Mouse (Mus musculus) liver, adult 2 months (tissue): ENCODE measurements around the gene Muc20. TPM values are rescaled to one million over a fixed set of nuclear protein-coding genes. Genes with fewer than 3 reads are reported as not detected.

Experiments
- DNase-seq: peaks from one replicate; pipeline ENCODE4 v3.0.0-alpha.2; 2011; ENCODE audit warnings: low read depth, low spot score; ENCODE audit errors: extremely low read depth
- H3K27ac ChIP-seq: fragments of 200-500 bp; replicated peaks from 2 replicates; pipeline ENCODE4 v1.5.1; 2012; ENCODE audit warnings: low read depth, mild to moderate bottlenecking, control low read depth, inconsistent platforms, low read length; ENCODE audit not compliant: insufficient read depth
- H3K27me3 ChIP-seq: fragments of 200-500 bp; 2 replicates; pipeline ENCODE4 v1.6.1; 2012; ENCODE audit warnings: mild to moderate bottlenecking, moderate library complexity, low read length, inconsistent platforms; ENCODE audit not compliant: control insufficient read depth, insufficient read depth
- H3K36me3 ChIP-seq: fragments of 200-500 bp; 2 replicates; pipeline ENCODE4 v1.6.1; 2012; ENCODE audit warnings: low read length, inconsistent platforms; ENCODE audit not compliant: control insufficient read depth, insufficient read depth
- H3K4me1 ChIP-seq: fragments of 200-500 bp; 2 replicates; pipeline ENCODE4 v1.6.1; 2011; ENCODE audit warnings: low read length; ENCODE audit not compliant: control insufficient read depth, insufficient read depth
- H3K4me3 ChIP-seq: fragments of 200-500 bp; 2 replicates; pipeline ENCODE4 v1.5.1; 2011; ENCODE audit warnings: low read depth, mild to moderate bottlenecking, control low read depth, low read length, moderate library complexity; ENCODE audit not compliant: insufficient read depth
- H3K79me2 ChIP-seq: fragments of 200-500 bp; 2 replicates; pipeline ENCODE4 v1.6.1; 2012; ENCODE audit warnings: inconsistent platforms, mild to moderate bottlenecking, low read length, moderate library complexity; ENCODE audit not compliant: control insufficient read depth, insufficient read depth
- H3K9ac ChIP-seq: fragments of 200-500 bp; 2 replicates; pipeline ENCODE4 v1.6.1; 2012; ENCODE audit warnings: low read depth, mild to moderate bottlenecking, control low read depth, inconsistent platforms, low read length
- CTCF ChIP-seq: fragments of 200-500 bp; IDR thresholded peaks from 2 replicates; pipeline ENCODE4 v1.5.1; 2011; ENCODE audit warnings: low read depth, low read length, control low read depth
- POLR2A ChIP-seq: fragments of 200-500 bp; IDR thresholded peaks from 2 replicates; pipeline ENCODE4 v1.6.1; 2011; ENCODE audit warnings: low read length, control low read depth; ENCODE audit not compliant: insufficient read depth; ENCODE audit errors: extremely low read depth
- WGBS: fragments of 180-500 bp; shearing (Covaris S2); methylation state at CpG from one replicate; pipeline ENCODE4 v1.1.7; 2018; 5-methylcytosine and 5-hydroxymethylcytosine counted together
- polyA plus RNA-seq: library from polyadenylated mRNA; depleted of rRNA; stranded (reverse); fragments of >200 nt; gene quantifications from 2 replicates; pipeline ENCODE4 v1.2.3, GENCODE M21; 2012
- total RNA-seq: library from RNA; depleted of rRNA; stranded (reverse); fragments of >200 nt; gene quantifications from 2 replicates; pipeline ENCODE4 v1.2.3, GENCODE M21; 2014

Gene Muc20
- total and polyA plus RNA-seq, 2 experiments: not detected

- Histone ChIP-seq H3K27me3 (no peaks in the 10 kb centered on the region), H3K9ac (no peak overlapping the region)
Observed at GRCm38 (mm10) chr16:32815160-32815605, 17.9 kb upstream of the Muc20 start.

DNA sequence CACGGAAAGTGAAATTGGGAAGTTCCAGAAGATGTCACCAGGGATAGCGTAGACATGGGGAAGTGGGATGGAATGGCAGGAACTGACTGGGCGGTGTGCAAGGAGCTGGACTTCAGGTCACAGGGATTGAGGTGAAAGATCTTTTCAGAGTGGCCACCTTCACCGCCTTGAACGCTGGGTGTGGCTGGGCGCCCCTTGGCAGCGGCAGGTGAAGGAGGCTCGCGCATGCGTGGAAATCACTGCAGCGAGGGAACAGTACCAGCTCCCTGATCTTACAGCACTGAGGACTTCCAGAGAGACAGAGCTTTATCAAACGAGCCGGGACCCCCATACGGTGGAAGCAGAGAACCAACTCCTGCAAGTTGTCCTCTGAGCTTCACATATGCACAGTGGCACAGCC, 17.3 kb upstream of the Muc20 start:
- Histone ChIP-seq H3K9ac (no peak overlapping the region), H3K36me3 (no peaks in the 10 kb centered on the region), H3K4me1 (peaks cover 12% of the 10 kb centered on the region), H3K4me3 (peak overlapping the region; percentile 47; the same call in 1 of the 2 replicates), H3K79me2 (no peaks in the 10 kb centered on the region), H3K27me3 (no peaks in the 10 kb centered on the region), H3K27ac (no peak overlapping the region)
- no peak for TF ChIP-seq CTCF
- no peak for TF ChIP-seq POLR2A
- WGBS: 28% methylated on average over 14 of the region's 14 CpGs
- no peak for DNase-seq

More at GRCm38 (mm10) chr16:32815160-32815605, 17.9 kb upstream of the Muc20 start:
- no peak overlapping the region for H3K27ac ChIP-seq
- no peak for DNase-seq
- peaks cover 12% of the 10 kb centered on the region for H3K4me1 ChIP-seq
- H3K79me2 ChIP-seq: no peaks in the 10 kb centered on the region
- H3K36me3 ChIP-seq: no peaks in the 10 kb centered on the region
- 17% methylated on average over 6 of the region's 6 CpGs for WGBS
- no peak overlapping the region for H3K4me3 ChIP-seq
- TF ChIP-seq CTCF (no peak), POLR2A (no peak)

DNA sequence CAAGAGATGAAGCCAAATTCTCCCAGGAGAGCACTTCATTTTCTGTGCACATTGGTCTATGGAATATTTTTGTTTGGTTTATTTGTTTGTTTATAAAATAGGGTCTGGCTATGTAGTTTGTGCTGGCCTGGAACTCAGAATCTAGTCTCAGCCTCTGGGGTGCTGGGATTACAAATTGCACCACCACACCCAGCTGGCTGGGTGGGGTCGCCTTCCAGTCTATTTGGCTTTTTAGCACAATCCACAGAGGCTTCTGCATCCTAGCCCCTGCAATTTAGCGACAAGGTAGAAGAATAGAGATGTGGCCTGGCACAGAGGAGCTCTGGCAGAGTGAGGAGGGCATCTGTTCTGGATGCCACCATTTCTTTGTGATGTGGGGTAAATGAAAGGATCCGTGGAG, 16.5 kb upstream of the Muc20 start:
- 82% methylated on average over 3 of the region's 3 CpGs for WGBS
- TF ChIP-seq CTCF (no peak), POLR2A (no peak)
- no peak overlapping the region for H3K27ac ChIP-seq

GRCm38 (mm10) chr16:32813362-32813761, 16.1 kb upstream of the Muc20 start:
- Histone ChIP-seq H3K27me3 (no peaks in the 10 kb centered on the region), H3K27ac (no peak overlapping the region), H3K4me3 (no peak overlapping the region), H3K4me1 (peaks cover 8% of the 10 kb centered on the region), H3K9ac (no peak overlapping the region), H3K36me3 (no peaks in the 10 kb centered on the region), H3K79me2 (no peaks in the 10 kb centered on the region)
- WGBS: 62% methylated on average over 9 of the region's 9 CpGs
- DNase-seq: no peak
- TF ChIP-seq POLR2A (no peak), CTCF (peak; percentile 7; the same call in 1 of the 2 replicates)

More for the DNA sequence above, 16.5 kb upstream of the Muc20 start:
- no peak for DNase-seq
- H3K4me1 ChIP-seq: peaks cover 9% of the 10 kb centered on the region
- H3K36me3 ChIP-seq: no peaks in the 10 kb centered on the region
- H3K27me3 ChIP-seq: no peaks in the 10 kb centered on the region
- H3K9ac ChIP-seq: no peak overlapping the region
- H3K4me3 ChIP-seq: no peak overlapping the region
- no peaks in the 10 kb centered on the region for H3K79me2 ChIP-seq

DNA sequence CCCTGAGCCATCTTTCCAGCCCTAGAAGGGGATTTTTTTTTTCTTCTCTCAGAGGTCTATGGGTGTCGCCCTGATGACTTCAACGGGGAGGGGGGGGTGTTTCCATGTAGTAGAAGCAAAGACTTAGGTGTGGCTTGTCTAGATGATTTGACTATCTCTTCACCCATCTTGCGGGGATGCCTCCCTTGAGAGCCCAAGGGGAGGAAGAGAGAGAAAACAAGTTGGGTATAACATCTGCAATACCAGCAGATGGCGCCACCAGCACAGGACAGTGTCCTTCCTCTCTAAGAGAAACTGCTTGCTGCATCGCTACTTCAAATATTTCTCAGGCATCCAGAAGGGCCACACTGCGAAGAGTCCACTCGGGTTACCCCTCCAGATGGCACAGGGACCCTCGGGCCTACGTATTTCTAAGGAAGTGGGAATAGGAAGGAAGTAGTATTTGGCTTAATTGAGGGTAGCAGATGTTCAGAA, 15.7 kb upstream of the Muc20 start:
- no peak overlapping the region for H3K4me3 ChIP-seq
- H3K4me1 ChIP-seq: peaks cover 10% of the 10 kb centered on the region
- no peak overlapping the region for H3K9ac ChIP-seq
- TF ChIP-seq POLR2A: no peak
- TF ChIP-seq CTCF: peak; percentile 78
- no peak overlapping the region for H3K27ac ChIP-seq
- peak; percentile 69 for DNase-seq
- no peaks in the 10 kb centered on the region for H3K27me3 ChIP-seq
- H3K79me2 ChIP-seq: no peaks in the 10 kb centered on the region
- 3% methylated on average over 9 of the region's 9 CpGs for WGBS
- H3K36me3 ChIP-seq: no peaks in the 10 kb centered on the region

GRCm38 (mm10) chr16:32810321-32810720, 13.1 kb upstream of the Muc20 start, which contains the start of gene Smbd1:
Gene Smbd1 (minus strand): TSS chr16:32810477.
- Histone ChIP-seq H3K4me3 (no peak within 1 kb of the TSS), H3K27ac (no peak within 1 kb of the TSS), H3K79me2 (no peaks in the 10 kb centered on the region), H3K4me1 (peaks cover 10% of the 10 kb centered on the region; the same call in 1 of the 2 replicates), H3K27me3 (no peaks in the 10 kb centered on the region), H3K36me3 (no peaks in the 10 kb centered on the region), H3K9ac (no peak within 1 kb of the TSS)
- no peak for DNase-seq
- 84% methylated on average over 4 of the region's 4 CpGs for WGBS
- TF ChIP-seq POLR2A (no peak), CTCF (no peak)
